ENCODE assay signal across 19 mouse cellular contexts in genomic region chr17:14178475-14178874, GRCm38 (mm10). TPM values are rescaled to one million over a fixed set of nuclear protein-coding genes. Genes with fewer than 3 reads are reported as not detected.
DNase-seq lines count a peak whose midpoint lies in the region; ATAC-seq lines count a peak whose summit lies in the region.
"Had no signal": no experiment of that assay in that cellular context is flagged by ENCODE, and none has a peak within 500 bp of the region (broad histone marks: within the 10 kb centered on the region; RNA-seq: fewer than 3 reads in every experiment).

No protein-coding gene starts in this region.

- H3K9me3 ChIP-seq in neural tube, embryonic 13.5 days: no peaks in the 10 kb centered on the region
- no peaks in the 10 kb centered on the region for H3K9me3 ChIP-seq in kidney, embryonic 16.5 days (ENCODE audit: low read length)
- H3K9me3 ChIP-seq: embryonic facial prominence, embryonic 15.5 days; forebrain, embryonic 12.5 days; limb, embryonic 10.5 days; liver, embryonic 13.5 days had no signal

- no peak overlapping the region for H3K4me2 ChIP-seq in neural tube, embryonic 13.5 days
- H3K4me2 ChIP-seq in kidney, embryonic 16.5 days (replicated peaks; ENCODE audit: low read depth, low read length): no peak overlapping the region
- H3K4me2 ChIP-seq: embryonic facial prominence, embryonic 15.5 days; forebrain, embryonic 12.5 days; liver, embryonic 13.5 days had no signal

- no peak overlapping the region for H3K27ac ChIP-seq in neural tube, embryonic 13.5 days (replicated peaks)
- peak overlapping the region; percentile 96 for H3K27ac ChIP-seq in kidney, embryonic 16.5 days (ENCODE audit: low read length)
- H3K27ac ChIP-seq: embryonic facial prominence, embryonic 15.5 days; forebrain, embryonic 12.5 days; limb, embryonic 10.5 days; liver, embryonic 13.5 days; macrophage had no signal

- no peaks in the 10 kb centered on the region for H3K36me3 ChIP-seq in neural tube, embryonic 13.5 days
- no peaks in the 10 kb centered on the region for H3K36me3 ChIP-seq in kidney, embryonic 16.5 days (ENCODE audit: insufficient read depth, low read length)
- H3K36me3 ChIP-seq: embryonic facial prominence, embryonic 15.5 days; forebrain, embryonic 12.5 days; limb, embryonic 10.5 days; liver, embryonic 13.5 days had no signal

- H3K9ac ChIP-seq in neural tube, embryonic 13.5 days: no peak overlapping the region
- no peak overlapping the region for H3K9ac ChIP-seq in kidney, embryonic 16.5 days (replicated peaks; ENCODE audit: low read length)
- H3K9ac ChIP-seq: embryonic facial prominence, embryonic 15.5 days; forebrain, embryonic 12.5 days; liver, embryonic 13.5 days had no signal

- no peak overlapping the region for H3K4me3 ChIP-seq in neural tube, embryonic 13.5 days
- no peak overlapping the region for H3K4me3 ChIP-seq in kidney, embryonic 16.5 days (ENCODE audit: low read length)
- H3K4me3 ChIP-seq: embryonic facial prominence, embryonic 15.5 days; forebrain, embryonic 12.5 days; limb, embryonic 10.5 days; liver, embryonic 13.5 days had no signal

- WGBS in neural tube, embryonic 13.5 days: 34% methylated on average over 4 of the region's 4 CpGs
- WGBS in kidney, embryonic 16.5 days: 23% methylated on average over 4 of the region's 4 CpGs

- H3K4me1 ChIP-seq in neural tube, embryonic 13.5 days (replicated peaks): 0 out of 2 replicates have a peak, but pooled peaks cover 4% of the 10 kb centered on the region
- peaks cover 54% of the 10 kb centered on the region for H3K4me1 ChIP-seq in kidney, embryonic 16.5 days (ENCODE audit: insufficient read depth, low read length)

- 0 out of 2 replicates have a peak, but pooled peaks have one; percentile 47 for ATAC-seq in neural tube, embryonic 13.5 days (ENCODE audit: low read depth)
- ATAC-seq in kidney, embryonic 16.5 days (ENCODE audit: low FRiP score, low TSS enrichment): peak; percentile 93
- ATAC-seq: CD4-positive, CD25-positive, alpha-beta regulatory T cell, adult 4 months had no signal

- no peak for DNase-seq in neural tube, embryonic 10.5 days (ENCODE audit: extremely low spot score, low spot score)
- peak; percentile 78 for DNase-seq in kidney, adult 11 months
- peak; percentile 85 for DNase-seq in yolk sac, embryonic 10.5 days (ENCODE audit: low spot score)
- DNase-seq in adrenal gland, adult 8-10 months: no peak
- DNase-seq in urinary bladder, postnatal 36 days (ENCODE audit: low spot score in 2 of 2): no peak
- DNase-seq: adrenal gland, postnatal 14 days; cerebellum, adult 8-10 months; heart, postnatal 10 days; midbrain, embryonic 14.5 days; thymus, adult 2 months had no signal

- no peaks in the 10 kb centered on the region for H3K27me3 ChIP-seq in neural tube, embryonic 13.5 days
- H3K27me3 ChIP-seq in kidney, embryonic 16.5 days (ENCODE audit: insufficient read depth, low read length): no peaks in the 10 kb centered on the region
- H3K27me3 ChIP-seq: embryonic facial prominence, embryonic 15.5 days; forebrain, embryonic 12.5 days; liver, embryonic 13.5 days had no signal

RNA-seq across cellular contexts. Expression of gene Dact2, which starts 25.6 kb away (rescaled TPM):
- polyA plus RNA-seq in neural tube, embryonic 13.5 days (2015; fragmentation: Nextera tagmentation; extraction: Ambion mirVana): 1.2 and 1.7 TPM in 2 replicates
- polyA plus RNA-seq in kidney, embryonic 16.5 days (2015; fragmentation: Nextera tagmentation; extraction: Ambion mirVana): 15.0 and 17.7 TPM in 2 replicates
- 1 to 10 TPM in 2 of 4 experiments, under 1 TPM in 2; 0.59 to 1.4 (median 1.1) TPM for total RNA-seq in adrenal gland, adult 8-10 months (2022)
- total RNA-seq: MEL had no signal
- polyA plus RNA-seq: CD4-positive, CD25-positive, alpha-beta regulatory T cell, adult 4 months; macrophage had no signal

Comparison
In these comparisons a context has a peak if more than half of its experiments do, and no peak if none do; other contexts are left out.
1. DNase-seq: peak in kidney, adult 11 months (single experiment) and yolk sac, embryonic 10.5 days (single experiment); none in neural tube, embryonic 10.5 days (single experiment), adrenal gland, adult 8-10 months (single experiment) and urinary bladder, postnatal 36 days (0 of 2).